Mouse (Mus musculus): ENCODE measurements around the gene Rbm25. TPM values are rescaled to one million over a fixed set of nuclear protein-coding genes. Genes with fewer than 3 reads are reported as not detected.

Gene Rbm25
- polyA plus RNA-seq, 1 experiment: 47.5 TPM

GRCm38 (mm10) chr12:83622031-83622755 lies 8.8 kb upstream of the Rbm25 start:
- TF ChIP-seq POLR2A (IDR thresholded peaks at IDR 0.05; ENCODE audit: control insufficient read depth, low read depth, low read length) (no peak), CTCF (IDR thresholded peaks at IDR 0.05; ENCODE audit: control insufficient read depth, insufficient read depth, insufficient replicate concordance, low read depth, low read length) (no peak)
- no peaks in the 10 kb centered on the region; the same call in 1 of the 2 replicates for H3K4me1 ChIP-seq (ENCODE audit: control insufficient read depth, insufficient read depth, low read length)
- H3K4me3 ChIP-seq (ENCODE audit: control insufficient read depth, low read depth, low read length): no peak overlapping the region
- no peaks in the 10 kb centered on the region for H3K36me3 ChIP-seq (ENCODE audit: control insufficient read depth, insufficient read depth, low read length)
- H3K27ac ChIP-seq (ENCODE audit: control insufficient read depth, insufficient read depth, low read depth, low read length): no peak overlapping the region
- H3K27me3 ChIP-seq (ENCODE audit: control insufficient read depth, insufficient read depth, low read length): no peaks in the 10 kb centered on the region

GRCm38 (mm10) chr12:83624321-83624720 lies 6.7 kb upstream of the Rbm25 start:
- Histone ChIP-seq H3K4me3 (ENCODE audit: control insufficient read depth, low read depth, low read length) (no peak overlapping the region), H3K4me1 (ENCODE audit: control insufficient read depth, insufficient read depth, low read length) (no peaks in the 10 kb centered on the region; the same call in 1 of the 2 replicates), H3K27ac (ENCODE audit: control insufficient read depth, insufficient read depth, low read depth, low read length) (no peak overlapping the region), H3K36me3 (ENCODE audit: control insufficient read depth, insufficient read depth, low read length) (no peaks in the 10 kb centered on the region), H3K27me3 (ENCODE audit: control insufficient read depth, insufficient read depth, low read length) (no peaks in the 10 kb centered on the region)
- no peak for TF ChIP-seq CTCF (IDR thresholded peaks at IDR 0.05; ENCODE audit: control insufficient read depth, insufficient read depth, insufficient replicate concordance, low read depth, low read length)
- TF ChIP-seq POLR2A (IDR thresholded peaks at IDR 0.05; ENCODE audit: control insufficient read depth, low read depth, low read length): no peak

- H3K27me3 ChIP-seq (ENCODE audit: control insufficient read depth, insufficient read depth, low read length): no peaks in the 10 kb centered on the region
- TF ChIP-seq POLR2A (IDR thresholded peaks at IDR 0.05; ENCODE audit: control insufficient read depth, low read depth, low read length) (peak; percentile 98), CTCF (IDR thresholded peaks at IDR 0.05; ENCODE audit: control insufficient read depth, insufficient read depth, insufficient replicate concordance, low read depth, low read length) (no peak)
- peak overlapping the region; percentile 99 for H3K27ac ChIP-seq (ENCODE audit: control insufficient read depth, insufficient read depth, low read depth, low read length)
- peak overlapping the region; percentile 94 for H3K4me3 ChIP-seq (ENCODE audit: control insufficient read depth, low read depth, low read length)
- H3K36me3 ChIP-seq (ENCODE audit: control insufficient read depth, insufficient read depth, low read length): 0 out of 2 replicates have a peak, but pooled peaks cover 1% of the 10 kb centered on the region
- H3K4me1 ChIP-seq (ENCODE audit: control insufficient read depth, insufficient read depth, low read length): no peaks in the 10 kb centered on the region
These were observed 975 bp downstream of the Rbm25 start for GRCm38 (mm10) chr12:83631743-83632679.

GRCm38 (mm10) chr12:83632680-83633025 lies 1.6 kb downstream of the Rbm25 start:
- no peak for TF ChIP-seq CTCF (IDR thresholded peaks at IDR 0.05; ENCODE audit: control insufficient read depth, insufficient read depth, insufficient replicate concordance, low read depth, low read length)
- TF ChIP-seq POLR2A (IDR thresholded peaks at IDR 0.05; ENCODE audit: control insufficient read depth, low read depth, low read length): no peak
- Histone ChIP-seq H3K36me3 (ENCODE audit: control insufficient read depth, insufficient read depth, low read length) (0 out of 2 replicates have a peak, but pooled peaks cover 1% of the 10 kb centered on the region), H3K4me3 (ENCODE audit: control insufficient read depth, low read depth, low read length) (peak overlapping the region; percentile 94), H3K27ac (ENCODE audit: control insufficient read depth, insufficient read depth, low read depth, low read length) (peak overlapping the region; percentile 95), H3K4me1 (ENCODE audit: control insufficient read depth, insufficient read depth, low read length) (no peaks in the 10 kb centered on the region), H3K27me3 (ENCODE audit: control insufficient read depth, insufficient read depth, low read length) (no peaks in the 10 kb centered on the region)

GRCm38 (mm10) chr12:83633807-83634206 lies 2.8 kb downstream of the Rbm25 start:
- H3K27ac ChIP-seq (ENCODE audit: control insufficient read depth, insufficient read depth, low read depth, low read length): no peak overlapping the region
- no peak overlapping the region; the same call in 1 of the 2 replicates for H3K4me3 ChIP-seq (ENCODE audit: control insufficient read depth, low read depth, low read length)
- H3K27me3 ChIP-seq (ENCODE audit: control insufficient read depth, insufficient read depth, low read length): no peaks in the 10 kb centered on the region
- TF ChIP-seq CTCF (IDR thresholded peaks at IDR 0.05; ENCODE audit: control insufficient read depth, insufficient read depth, insufficient replicate concordance, low read depth, low read length): no peak
- no peak for TF ChIP-seq POLR2A (IDR thresholded peaks at IDR 0.05; ENCODE audit: control insufficient read depth, low read depth, low read length)
- H3K4me1 ChIP-seq (ENCODE audit: control insufficient read depth, insufficient read depth, low read length): no peaks in the 10 kb centered on the region
- 0 out of 2 replicates have a peak, but pooled peaks cover 1% of the 10 kb centered on the region for H3K36me3 ChIP-seq (ENCODE audit: control insufficient read depth, insufficient read depth, low read length)

GRCm38 (mm10) chr12:83641233-83641632 lies 10.2 kb downstream of the Rbm25 start:
- 0 out of 2 replicates have a peak, but pooled peaks cover 1% of the 10 kb centered on the region for H3K36me3 ChIP-seq (ENCODE audit: control insufficient read depth, insufficient read depth, low read length)

GRCm38 (mm10) chr12:83643116-83643515 lies 12.1 kb downstream of the Rbm25 start:
- no peak overlapping the region for H3K4me3 ChIP-seq (ENCODE audit: control insufficient read depth, low read depth, low read length)
- no peak overlapping the region for H3K27ac ChIP-seq (ENCODE audit: control insufficient read depth, insufficient read depth, low read depth, low read length)
- no peaks in the 10 kb centered on the region for H3K36me3 ChIP-seq (ENCODE audit: control insufficient read depth, insufficient read depth, low read length)
- TF ChIP-seq CTCF (IDR thresholded peaks at IDR 0.05; ENCODE audit: control insufficient read depth, insufficient read depth, insufficient replicate concordance, low read depth, low read length): no peak
- no peak for TF ChIP-seq POLR2A (IDR thresholded peaks at IDR 0.05; ENCODE audit: control insufficient read depth, low read depth, low read length)
- no peaks in the 10 kb centered on the region for H3K4me1 ChIP-seq (ENCODE audit: control insufficient read depth, insufficient read depth, low read length)
- no peaks in the 10 kb centered on the region for H3K27me3 ChIP-seq (ENCODE audit: control insufficient read depth, insufficient read depth, low read length)

More at GRCm38 (mm10) chr12:83641233-83641632, 10.2 kb downstream of the Rbm25 start:
- Histone ChIP-seq H3K4me3 (ENCODE audit: control insufficient read depth, low read depth, low read length) (no peak overlapping the region), H3K4me1 (ENCODE audit: control insufficient read depth, insufficient read depth, low read length) (no peaks in the 10 kb centered on the region), H3K27ac (ENCODE audit: control insufficient read depth, insufficient read depth, low read depth, low read length) (no peak overlapping the region), H3K27me3 (ENCODE audit: control insufficient read depth, insufficient read depth, low read length) (no peaks in the 10 kb centered on the region)
- no peak for TF ChIP-seq POLR2A (IDR thresholded peaks at IDR 0.05; ENCODE audit: control insufficient read depth, low read depth, low read length)
- no peak for TF ChIP-seq CTCF (IDR thresholded peaks at IDR 0.05; ENCODE audit: control insufficient read depth, insufficient read depth, insufficient replicate concordance, low read depth, low read length)

Measured in testis, adult 2 months (tissue).